Mouse (Mus musculus): ENCODE data around the gene Sgpp1.
A peak's percentile ranks its signal among the peaks of the same experiment; 100 is the strongest.
"Not testable (repeated sequence)": the region's sequence is repeated elsewhere in the genome, so short reads cannot be mapped to it uniquely, and the experiment has no call there.

The Sgpp1 gene

DNA sequence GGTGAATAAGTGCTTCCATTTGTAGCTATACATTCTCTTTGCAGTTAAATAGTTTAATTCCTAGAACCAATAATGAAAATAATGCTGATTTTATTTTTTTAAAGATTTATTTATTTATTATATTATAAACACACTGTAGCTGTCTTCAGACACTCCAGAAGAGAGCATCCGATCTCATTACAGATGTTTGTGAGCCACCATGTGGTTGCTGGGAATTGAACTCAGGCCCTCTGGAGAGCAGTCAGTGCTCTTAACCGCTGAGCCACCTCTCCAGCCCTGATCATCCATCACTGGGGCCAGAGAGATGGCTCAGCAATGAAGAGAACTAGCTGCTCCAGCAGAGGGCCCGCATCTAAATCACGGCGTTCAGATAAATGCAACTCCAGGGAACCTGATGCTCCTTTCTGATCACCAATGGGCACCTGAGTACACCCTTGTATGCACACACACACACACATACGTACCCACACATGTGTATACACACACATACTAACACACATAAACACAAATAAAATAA is 3.5 kb downstream of the Sgpp1 start:
- DNase-seq (ENCODE audit: low read depth, low spot score): no peak

DNA sequence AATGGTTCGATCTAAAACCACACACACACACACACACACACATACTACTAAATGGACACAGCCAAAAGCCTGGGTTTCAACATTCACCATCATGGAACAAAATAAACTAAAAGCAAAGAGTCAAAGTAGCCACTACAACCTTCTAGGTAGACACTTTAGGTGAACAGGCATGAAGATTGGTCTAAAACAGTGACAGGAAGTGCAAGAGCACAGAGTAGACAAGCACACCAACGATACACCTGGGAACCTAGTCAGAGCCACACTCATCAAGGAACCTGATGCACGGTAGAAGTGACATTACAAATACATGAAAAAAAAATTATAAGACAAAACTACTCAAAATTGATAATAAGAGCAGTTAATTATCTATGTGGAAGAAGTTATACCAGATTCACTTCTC is 4.0 kb downstream of the Sgpp1 start:
- DNase-seq (ENCODE audit: low read depth, low spot score): no peak

DNA sequence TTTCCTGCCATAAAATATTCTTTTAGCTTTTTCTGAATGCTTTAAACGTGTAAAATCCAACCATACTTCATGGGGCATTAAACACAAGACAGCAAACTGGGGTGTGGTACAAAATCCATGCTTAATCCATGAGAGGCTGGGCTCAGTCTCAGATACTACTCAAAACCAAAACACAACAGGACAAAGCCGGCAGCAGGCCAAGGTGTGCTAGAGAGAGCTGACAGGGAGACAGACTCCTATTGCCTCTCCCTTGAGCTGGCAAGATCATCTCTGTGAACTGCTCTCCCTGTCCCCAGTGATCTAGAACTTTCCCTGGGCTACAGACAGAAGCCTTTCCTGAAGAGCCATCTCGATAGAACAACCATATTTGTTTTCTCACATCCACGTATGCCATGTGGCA is 5.1 kb downstream of the Sgpp1 start:
- DNase-seq (ENCODE audit: low read depth, low spot score): no peak

DNA sequence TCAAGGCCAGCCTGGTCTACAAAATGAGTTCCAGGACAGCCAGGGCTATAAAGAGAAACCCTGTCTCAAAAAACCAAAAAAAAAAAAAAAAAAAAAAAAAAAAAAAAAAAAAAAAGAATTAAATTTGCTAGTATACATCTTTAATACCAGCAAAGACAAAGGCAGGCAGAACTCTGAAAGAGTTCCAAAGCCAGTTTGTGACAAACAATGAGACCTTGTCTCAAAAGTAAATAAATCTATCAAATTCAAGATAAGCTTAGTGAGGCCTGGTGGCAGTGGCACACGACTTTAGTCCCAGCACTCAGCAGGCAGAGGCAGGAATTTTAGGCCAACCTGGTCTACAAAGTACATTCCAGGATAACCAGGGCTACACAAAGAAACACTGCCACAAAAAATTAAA is 5.7 kb downstream of the Sgpp1 start:
- no peak for DNase-seq (ENCODE audit: low read depth, low spot score)

DNA sequence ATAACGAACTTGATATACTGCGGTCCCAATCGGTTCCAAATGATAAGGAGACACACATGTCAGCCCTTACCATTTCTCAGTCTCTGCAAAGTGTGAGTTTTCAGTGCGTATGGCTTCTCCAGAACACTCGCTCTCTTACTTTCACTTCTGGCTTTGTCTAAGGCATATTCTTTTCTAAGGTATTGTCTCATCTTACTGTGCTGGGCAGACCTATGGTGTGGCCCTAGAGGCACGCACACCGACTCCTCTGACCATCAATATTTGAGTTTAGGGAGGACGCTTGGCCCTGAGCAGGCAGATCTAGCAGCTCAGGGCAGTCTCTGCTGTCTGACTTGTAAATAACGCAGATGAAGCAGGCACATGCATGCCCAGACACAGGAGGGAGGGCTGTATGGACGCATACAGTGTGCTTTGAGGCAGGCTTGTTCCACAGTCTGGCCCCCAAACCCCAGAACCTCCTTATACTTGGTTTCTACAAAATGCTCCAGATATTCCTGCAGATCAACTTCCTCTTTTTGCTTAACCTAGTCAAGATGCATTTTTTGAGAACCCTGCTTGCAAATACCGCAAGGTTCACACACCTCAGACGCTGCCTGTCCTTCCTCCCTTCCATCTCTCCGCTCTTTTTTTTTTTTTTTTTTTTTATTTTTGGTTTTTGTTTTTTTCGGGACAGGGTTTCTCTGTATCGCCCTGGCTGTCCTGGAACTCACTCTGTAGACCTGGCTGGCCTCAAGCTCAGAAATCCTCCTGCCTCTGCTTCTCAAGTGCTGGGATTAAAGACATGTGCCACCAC is 8.0 kb downstream of the Sgpp1 start:
- DNase-seq (ENCODE audit: low read depth, low spot score): no peak

DNA sequence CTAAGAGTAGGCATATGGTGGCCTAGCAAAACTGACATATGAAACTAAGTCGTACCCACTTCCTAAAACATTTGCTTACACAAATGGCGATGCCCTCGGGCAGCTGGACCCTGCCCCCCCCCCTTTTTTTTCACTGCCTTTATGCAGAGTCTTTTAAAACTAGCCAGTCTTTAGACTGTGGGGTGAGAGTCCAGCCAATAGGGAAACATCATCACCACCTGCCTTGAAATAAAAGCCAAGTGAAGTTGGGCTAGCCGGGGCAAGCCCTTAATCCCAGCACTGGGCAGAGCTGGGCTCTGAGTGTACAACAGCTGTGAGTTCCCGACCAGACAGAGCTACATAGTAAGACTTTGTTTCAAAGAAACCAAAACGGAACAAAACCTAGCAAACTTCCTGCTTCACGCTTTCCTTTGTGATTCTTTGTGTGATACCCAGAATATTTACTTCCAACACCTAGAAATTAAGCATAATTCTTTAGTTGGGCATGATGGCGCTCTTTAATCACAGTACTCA is 9.1 kb downstream of the Sgpp1 start:
- no peak for DNase-seq (ENCODE audit: low read depth, low spot score)

DNA sequence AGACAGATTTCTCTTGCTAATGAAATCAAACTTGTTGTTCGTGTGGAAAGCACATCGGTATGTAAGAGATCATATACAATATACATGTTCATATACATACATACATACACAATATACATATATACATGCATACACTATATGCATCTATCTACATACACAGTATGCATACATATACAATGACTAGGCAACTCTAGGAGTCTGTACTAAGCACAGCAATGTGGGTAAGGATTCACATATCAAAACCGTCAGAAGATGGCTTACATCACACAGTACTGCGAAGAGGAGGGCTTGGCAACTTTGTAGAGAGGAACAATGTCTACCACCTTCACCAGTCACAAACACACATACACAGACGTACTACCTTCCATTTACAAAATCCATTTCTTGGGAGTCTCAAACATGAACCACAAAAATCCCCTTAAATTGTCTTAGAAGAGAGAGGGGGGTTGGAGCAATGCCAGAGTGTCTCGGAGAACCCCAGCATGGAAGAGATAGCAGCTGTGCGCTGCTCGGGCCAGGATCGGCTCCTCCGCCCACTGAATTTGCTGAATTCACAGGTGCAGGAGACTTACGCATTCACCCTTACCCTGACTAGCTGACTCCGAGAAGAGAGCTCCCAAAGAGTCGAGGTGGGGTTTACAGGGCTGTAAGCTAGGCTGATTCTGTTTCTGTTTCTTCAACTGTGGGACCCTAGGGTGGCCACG is 10.8 kb downstream of the Sgpp1 start:
- peak; percentile 14 for DNase-seq (ENCODE audit: low read depth, low spot score)

DNA sequence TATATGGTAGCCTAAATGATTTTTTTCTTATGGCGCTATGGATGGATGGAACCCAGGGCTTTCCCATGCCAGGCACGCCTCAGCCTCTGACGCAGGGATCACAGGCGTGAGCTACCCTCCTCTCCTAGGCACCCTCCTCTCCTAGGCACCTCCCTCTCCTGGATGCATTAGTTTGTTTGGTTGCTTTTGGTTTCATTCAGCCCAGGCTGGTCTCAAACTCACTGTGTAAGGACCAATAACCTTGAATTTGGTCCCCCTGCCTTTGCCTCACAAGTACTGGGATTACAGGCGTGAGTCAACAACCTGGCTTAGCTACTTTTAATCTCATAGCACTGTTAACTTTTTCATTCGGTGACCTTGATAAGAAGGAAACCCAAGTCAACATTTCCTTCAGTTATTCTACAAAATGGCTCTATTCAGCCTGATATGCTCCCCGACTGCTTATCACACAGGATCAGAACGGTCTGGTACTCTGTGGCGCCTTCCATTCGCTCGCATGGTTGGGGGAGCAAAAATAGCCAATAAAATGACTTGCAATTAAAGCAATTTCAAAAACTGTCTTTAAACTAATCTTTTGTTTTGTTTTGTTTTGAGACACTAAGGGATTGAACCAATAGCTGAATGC is 11.6 kb downstream of the Sgpp1 start:
- no peak for DNase-seq (ENCODE audit: low read depth, low spot score)

DNA sequence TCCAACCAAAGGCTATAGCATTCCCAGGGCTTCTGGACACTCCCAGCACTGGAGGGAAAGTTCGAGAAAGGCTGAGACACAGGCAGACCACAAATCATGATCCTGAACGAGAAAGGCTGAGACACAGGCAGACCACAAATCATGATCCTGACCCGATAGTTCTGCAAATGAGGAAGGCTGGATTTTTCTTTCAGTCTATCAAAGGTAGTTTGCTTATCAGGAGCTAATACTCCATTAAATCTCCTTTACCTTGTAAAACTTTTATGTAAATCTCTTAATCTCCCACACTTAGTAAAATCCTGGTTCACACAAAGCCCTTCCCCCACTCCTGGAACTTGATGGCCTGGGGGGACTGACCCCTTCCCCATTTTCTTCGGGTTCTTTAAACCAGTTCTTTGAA is 13.6 kb downstream of the Sgpp1 start:
- DNase-seq (ENCODE audit: low read depth, low spot score): no peak

DNA sequence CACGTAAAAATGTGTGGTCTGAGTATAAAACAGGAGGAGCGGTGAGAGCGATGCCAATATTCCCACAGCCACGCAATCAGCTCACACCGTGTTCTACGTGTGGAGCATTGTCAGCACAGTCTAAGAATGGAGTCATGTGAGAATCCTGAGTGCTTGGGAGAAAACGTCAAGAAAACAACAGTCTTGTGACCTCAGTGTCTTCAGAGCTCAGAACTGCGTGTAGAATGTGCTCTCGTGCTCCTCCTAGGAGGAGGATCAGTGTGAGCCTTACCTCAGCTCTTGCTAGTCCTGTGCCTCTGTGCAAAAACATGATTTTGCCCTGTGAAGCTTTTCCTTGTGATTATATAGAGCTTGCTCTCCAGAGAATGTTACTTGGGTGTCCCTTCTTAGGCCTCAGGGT is 14.5 kb downstream of the Sgpp1 start:
- DNase-seq (ENCODE audit: low read depth, low spot score): peak; percentile 6

DNA sequence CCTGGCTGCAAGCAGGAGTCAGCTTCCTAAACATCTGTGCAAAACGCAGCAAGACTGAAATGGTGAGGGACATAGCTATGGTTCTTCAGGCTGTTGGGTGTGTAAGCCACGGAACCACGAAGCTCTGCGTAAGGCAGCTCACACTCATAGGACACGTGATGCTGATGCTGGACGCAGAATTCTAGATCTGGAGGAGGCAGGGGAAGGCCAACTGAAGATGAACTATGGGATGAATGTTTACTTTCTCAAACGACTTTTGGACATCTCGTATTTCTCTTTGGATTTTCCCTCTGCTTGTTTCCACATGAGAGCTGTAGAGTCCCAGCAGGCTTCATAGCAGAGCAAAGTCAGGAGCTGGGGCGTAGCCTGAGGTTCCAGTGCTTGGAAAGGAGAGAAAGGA is 21.9 kb downstream of the Sgpp1 start:
- DNase-seq (ENCODE audit: low read depth, low spot score): no peak

DNA sequence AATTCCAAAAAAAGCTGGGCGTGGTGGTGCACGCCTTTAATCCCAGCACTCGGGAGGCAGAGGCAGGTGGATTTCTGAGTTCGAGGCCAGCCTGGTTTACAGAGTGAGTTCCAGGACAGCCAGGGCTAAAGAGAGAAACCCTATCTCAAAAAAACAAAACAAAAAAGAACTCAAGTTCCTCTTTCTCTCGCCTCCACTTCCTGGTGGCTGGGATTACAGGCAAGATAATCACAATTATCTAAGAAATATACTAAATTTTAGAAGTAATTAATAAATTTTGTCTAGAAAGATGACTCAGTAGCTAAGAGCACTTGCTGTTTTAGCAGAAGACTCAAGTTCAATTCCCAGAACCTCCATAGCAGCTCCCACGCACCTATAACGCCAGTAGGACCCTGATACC is 22.6 kb downstream of the Sgpp1 start:
- not testable (repeated sequence) for DNase-seq (ENCODE audit: low read depth, low spot score)

DNA sequence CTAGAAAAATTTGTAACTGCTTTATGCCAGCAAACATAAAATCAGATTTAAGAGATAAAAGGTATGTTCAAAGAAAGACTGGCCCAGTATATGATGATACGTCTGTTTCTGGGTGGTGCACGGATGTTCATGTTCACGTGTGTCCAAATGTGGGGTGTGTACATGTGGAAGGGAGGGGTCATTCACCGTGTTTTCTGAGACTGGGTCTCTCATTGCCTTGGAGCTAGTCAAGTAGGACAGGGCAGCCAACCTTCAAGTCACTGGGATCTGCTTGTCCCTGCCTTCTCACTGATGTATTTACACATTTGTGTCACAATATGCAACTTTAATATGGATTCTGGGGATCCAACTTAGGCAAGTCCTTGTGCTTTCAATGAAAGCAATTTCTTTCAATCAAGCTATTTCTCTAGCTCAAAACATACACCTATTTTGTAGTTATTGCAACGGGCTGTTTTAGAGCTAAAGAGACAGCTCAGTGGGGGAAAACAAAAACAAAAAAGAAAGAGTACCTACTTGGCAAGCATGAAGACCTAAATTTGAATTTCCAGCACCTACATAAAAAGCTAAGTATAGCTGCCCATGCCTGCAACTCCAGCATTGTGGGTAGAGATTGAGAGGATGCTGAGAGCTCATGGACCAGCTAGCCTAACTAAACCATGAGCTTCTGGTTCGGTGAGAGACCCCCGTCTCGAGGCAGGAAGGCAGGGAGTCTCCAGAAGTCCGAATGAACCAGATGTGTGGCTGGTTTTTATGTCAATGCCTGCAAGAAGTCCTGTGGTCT is 24.7 kb downstream of the Sgpp1 start:
- no peak for DNase-seq (ENCODE audit: low read depth, low spot score)

DNA sequence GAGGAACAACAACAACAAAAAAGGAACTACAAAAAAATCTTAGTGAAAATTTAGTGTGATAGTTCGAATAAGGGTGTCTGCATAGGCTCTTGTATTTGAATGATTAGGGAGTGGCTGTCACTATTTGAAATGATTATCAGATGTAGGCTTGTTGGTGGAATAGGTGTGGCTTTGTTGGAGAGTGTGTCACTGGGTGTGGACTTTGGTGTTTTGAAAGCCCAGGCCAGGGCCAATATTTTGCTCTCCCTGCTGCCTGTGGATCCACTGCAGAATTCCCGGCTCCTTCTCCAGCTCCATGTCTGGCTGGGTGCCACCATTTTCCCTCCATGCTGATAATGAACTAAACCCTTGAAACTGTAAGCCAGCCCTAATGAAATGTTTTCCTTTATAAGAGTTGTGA is 26.0 kb downstream of the Sgpp1 start:
- DNase-seq (ENCODE audit: low read depth, low spot score): no peak

DNA sequence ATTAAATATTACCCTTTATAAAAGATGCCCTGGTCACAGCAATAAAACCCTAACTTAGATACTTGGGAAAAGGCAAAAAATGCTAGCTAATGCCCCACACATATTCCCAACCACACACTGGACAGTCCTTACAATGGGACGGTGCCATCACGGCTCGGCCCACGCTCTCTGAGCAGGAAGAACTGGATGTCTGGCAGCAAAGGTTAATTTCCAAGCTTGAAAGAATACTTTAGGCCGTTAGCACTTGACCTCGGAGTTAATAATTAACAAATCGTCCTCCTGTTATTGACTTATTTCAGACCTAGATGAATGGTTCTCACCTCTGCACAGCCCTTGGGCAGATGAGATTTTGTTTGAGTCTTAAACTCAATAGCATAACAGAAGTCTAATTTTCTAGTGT is 28.9 kb downstream of the Sgpp1 start:
- no peak for DNase-seq (ENCODE audit: low read depth, low spot score)

DNA sequence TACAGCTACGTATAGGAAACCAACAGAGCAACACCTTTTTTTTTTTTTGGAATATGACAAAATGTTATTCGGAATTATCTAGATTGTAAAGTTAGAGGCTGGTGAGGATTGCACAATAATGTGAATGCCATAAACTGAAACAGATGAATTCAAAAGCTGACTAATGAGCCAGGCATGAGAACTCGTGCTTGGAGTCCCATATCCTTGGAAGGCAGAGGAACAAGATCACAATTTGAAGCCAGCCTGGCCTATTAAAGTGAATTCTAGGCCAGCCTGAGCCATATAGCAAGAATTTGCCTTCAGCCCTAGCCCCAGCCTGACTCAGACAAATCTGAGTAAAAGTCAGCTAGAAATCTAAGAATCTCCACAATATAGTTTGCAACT is 32.8 kb downstream of the Sgpp1 start:
- DNase-seq (ENCODE audit: low read depth, low spot score): no peak

DNA sequence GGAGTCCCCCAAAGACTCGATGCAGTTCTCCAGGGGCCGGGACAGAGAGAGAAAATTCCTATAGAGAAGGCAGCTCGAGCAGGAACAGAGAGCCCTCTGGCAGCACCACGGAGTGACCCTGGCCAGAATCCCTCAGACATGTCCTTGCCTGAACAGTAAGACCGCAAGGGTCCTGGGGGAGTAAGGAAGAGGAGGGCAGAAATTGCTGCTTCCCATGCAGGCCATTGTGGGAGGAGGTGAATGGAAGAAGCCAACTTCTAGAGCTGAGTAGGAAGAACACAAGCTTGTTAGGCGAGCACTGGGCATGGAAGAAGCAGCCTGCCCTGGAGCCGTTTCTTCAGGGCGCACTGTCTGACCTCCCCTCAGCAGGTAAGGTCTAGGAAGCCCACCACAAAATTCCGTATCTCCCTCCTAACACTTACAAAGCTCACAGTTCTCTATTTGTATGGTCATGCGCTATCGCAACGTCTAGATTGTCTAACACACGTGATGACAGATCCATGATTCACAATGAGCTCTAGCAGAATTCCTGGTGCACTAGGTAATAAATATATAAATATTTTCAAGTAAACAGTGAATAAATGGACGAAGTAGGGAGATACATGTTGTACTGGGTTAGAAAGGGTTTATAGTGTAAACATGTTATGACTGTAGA is 33.3 kb downstream of the Sgpp1 start:
- DNase-seq (ENCODE audit: low read depth, low spot score): no peak

DNA sequence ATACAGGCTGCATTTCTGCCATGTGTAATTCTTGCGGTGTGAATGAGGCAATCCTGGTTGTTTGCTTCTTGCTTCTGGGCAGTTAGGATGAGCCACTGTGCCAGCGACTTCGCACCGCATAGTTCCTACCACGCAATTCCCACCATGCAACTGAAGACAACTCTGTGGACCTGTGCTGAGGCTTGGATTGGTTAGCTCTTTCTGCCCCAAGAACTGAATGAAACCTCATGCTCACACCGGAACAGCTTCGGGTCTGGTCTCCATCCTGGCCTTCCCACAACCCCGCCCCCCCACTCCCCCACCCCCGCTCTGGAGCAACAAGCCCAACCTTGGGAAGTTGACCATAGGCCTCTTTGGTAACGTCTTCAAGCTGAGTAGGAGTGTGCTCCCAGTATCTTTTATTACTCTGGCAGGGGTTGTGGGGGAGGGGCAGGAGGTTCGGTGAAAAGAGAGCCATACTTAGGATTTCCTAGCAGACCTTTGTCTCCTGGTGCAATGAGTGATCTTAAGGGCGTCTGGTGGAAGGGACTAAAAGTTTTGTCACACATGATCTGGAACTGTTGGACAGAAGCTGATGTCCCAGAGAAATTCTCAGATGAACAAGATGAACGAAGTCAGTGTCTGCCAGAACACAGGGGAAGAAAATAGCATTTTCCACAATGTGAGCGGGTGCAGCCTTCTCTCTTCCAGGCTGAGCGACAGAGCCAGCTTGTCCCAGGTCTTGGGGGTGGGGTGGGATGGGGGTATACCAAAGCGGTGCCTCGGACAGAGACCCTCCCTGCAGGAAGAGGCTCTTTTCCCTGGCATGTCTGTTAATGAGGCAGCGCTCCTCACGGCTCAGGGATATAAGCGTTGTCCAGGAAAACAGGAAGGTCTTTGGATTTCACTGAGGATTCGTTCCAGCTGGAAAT is 34.1 kb downstream of the Sgpp1 start:
- DNase-seq (ENCODE audit: low read depth, low spot score): peak; percentile 64

DNA sequence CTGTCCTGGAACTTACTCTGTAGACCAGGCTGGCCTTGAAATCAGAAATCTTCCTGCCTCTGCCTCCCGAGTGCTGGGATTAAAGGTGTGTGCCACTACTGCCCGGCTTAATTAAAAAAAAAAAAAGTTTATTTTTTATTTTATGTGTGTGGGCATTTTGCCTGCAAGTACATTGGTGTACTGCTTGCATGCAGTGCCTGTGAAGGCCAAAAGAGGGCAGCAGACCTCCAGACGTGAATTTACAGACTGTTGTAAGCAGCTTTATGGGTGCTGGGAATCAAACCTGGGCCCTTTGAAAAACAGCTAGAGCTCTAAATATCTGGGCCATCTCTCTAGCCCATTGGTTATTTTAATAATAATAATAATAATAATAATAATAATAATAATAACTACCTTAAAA is 36.8 kb downstream of the Sgpp1 start:
- DNase-seq (ENCODE audit: low read depth, low spot score): peak; percentile 54

DNA sequence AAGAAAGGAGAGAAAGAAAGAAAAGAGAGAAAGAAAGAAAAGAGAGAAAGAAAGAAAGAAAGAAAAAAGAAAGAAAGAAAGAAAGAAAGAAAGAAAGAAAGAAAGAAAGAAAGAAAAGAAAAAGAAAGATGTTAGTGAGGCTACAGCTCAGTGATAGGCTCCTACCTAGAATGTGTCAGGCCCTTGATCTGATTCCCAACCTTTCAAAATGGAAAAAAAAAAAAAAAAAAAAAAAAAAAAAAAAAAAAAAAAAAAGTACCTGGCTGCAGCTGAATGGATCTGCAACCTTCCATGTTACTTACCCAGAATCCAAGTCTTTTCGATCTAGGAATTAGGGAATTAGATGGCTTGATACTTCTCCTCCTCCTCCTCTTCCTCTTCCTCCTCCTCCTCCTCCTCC is 39.7 kb downstream of the Sgpp1 start:
- DNase-seq (ENCODE audit: low read depth, low spot score): not testable (repeated sequence)

Data from ZHBTc4 (cell line).